ENCODE assay signal across 8 mouse cellular contexts in the genomic region with DNA sequence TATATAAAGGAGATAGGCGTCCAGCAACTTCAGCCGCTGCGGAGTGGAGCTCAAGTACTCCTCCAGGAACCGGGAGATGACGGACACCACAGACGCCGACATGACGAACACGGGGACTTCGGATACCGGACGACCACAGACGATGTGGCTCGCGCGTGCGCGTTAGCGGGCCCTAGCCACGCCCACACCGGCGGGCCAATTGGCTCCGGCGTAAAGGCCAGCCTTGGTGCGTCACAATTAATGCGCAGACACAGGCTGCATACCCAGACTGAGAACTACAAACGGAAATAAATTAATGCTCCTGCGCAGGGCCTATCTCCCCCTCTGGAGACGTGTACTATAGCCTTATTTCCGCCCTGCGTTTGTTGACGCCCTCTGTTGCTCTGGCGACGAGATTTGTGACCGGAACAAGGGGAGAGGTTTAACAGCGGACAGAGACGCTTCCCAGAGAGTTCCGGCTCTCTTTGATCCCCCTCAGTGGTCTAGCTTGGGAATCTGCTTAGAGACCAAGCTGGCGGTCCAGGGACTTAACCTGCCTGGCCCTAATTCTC. TPM values are rescaled to one million over a fixed set of nuclear protein-coding genes. Genes with fewer than 3 reads are reported as not detected.
A peak's percentile ranks its signal among the peaks of the same experiment; 100 is the strongest.
DNase-seq lines count a peak whose midpoint lies in the region; ATAC-seq and TF ChIP-seq lines count a peak whose summit lies in the region.

Gene Dad1, minus strand, starts transcription at position 364 of the 551 bp plus-strand sequence.
Gene Abhd4, plus strand, starts transcription at position 448 of the 551 bp plus-strand sequence.

- H3K9me3 ChIP-seq in CH12.LX (replicated peaks; ENCODE audit: low read length): no peaks in the 10 kb centered on the region
- no peaks in the 10 kb centered on the region for H3K9me3 ChIP-seq in forebrain, embryonic 11.5 days (ENCODE audit: control insufficient read depth, low read length)
- no peaks in the 10 kb centered on the region for H3K9me3 ChIP-seq in heart, embryonic 16.5 days (replicated peaks; ENCODE audit: control insufficient read depth, low read length)
- H3K9me3 ChIP-seq in liver, embryonic 15.5 days (replicated peaks): no peaks in the 10 kb centered on the region
- H3K9me3 ChIP-seq in neural tube, embryonic 12.5 days: no peaks in the 10 kb centered on the region

- in situ Hi-C loops in CH12.LX (cut with MboI; ENCODE audit: low pct_ligation_motif_present, low pct_unique_long_range_greater_than_20kb, low sequenced_read_pairs): loop anchor here (10.0 kb wide), 1 partner anchor 91 kb away; no protein-coding TSS in a partner anchor

- peak; percentile 99 for DNase-seq in CH12.LX (ENCODE audit: extremely low read depth)
- DNase-seq in c-Kit-positive CD71-positive TER-119-negative erythroid progenitor cells, embryonic 14.5 days (ENCODE audit: low read depth): peak; percentile 94
- peak; percentile 98 for DNase-seq in forebrain, embryonic 11.5 days (ENCODE audit: low spot score)
- peak; percentile 98 to 99 for DNase-seq in kidney, postnatal 36 days
- DNase-seq in telencephalon, adult 2 months (ENCODE audit: low read depth, low spot score): peak; percentile 99

- peak within 1 kb of the TSS; percentile 75 to 92 (median 85) for H3K4me3 ChIP-seq in CH12.LX (replicated peaks in 1 of 3; ENCODE audit: low read depth in 2 of 3, low read length in 2 of 3, poor library complexity in 1 of 3)
- peak within 1 kb of the TSS; percentile 60 for H3K4me3 ChIP-seq in forebrain, embryonic 11.5 days (ENCODE audit: low read depth, low read length)
- peak within 1 kb of the TSS; percentile 72 for H3K4me3 ChIP-seq in heart, embryonic 16.5 days (ENCODE audit: low read length)
- H3K4me3 ChIP-seq in liver, embryonic 15.5 days (replicated peaks): peak within 1 kb of the TSS; percentile 91
- H3K4me3 ChIP-seq in neural tube, embryonic 12.5 days: peak within 1 kb of the TSS; percentile 62

- peak within 1 kb of the TSS; percentile 100 for H3K4me2 ChIP-seq in CH12.LX (ENCODE audit: insufficient read depth, low read depth, poor library complexity, severe bottlenecking)
- peak within 1 kb of the TSS; percentile 70 for H3K4me2 ChIP-seq in forebrain, embryonic 11.5 days (ENCODE audit: low read depth, low read length, severe bottlenecking)
- peak within 1 kb of the TSS; percentile 82 for H3K4me2 ChIP-seq in heart, embryonic 16.5 days (ENCODE audit: low read depth, low read length)
- peak within 1 kb of the TSS; percentile 86 for H3K4me2 ChIP-seq in liver, embryonic 15.5 days
- H3K4me2 ChIP-seq in neural tube, embryonic 12.5 days (replicated peaks): peak within 1 kb of the TSS; percentile 68

- TF ChIP-seq CTCF in CH12.LX (conservative IDR thresholded peaks at IDR 0.05 in 1 of 2, IDR thresholded peaks at IDR 0.05 in 1 of 2; ENCODE audit: low read depth in 2 of 2, low read length in 2 of 2): no peak

- no peak for TF ChIP-seq RAD21 in CH12.LX (IDR thresholded peaks at IDR 0.05; ENCODE audit: low read depth, low read length)

- peaks cover 7 to 26% of the 10 kb centered on the region in 2 experiments for H3K36me3 ChIP-seq in CH12.LX (replicated peaks in 1 of 2; ENCODE audit: control insufficient read depth in 1 of 2, insufficient read depth in 1 of 2, low read length in 1 of 2)
- no peaks in the 10 kb centered on the region; the same call in 1 of the 2 replicates for H3K36me3 ChIP-seq in forebrain, embryonic 11.5 days (ENCODE audit: control insufficient read depth, insufficient read depth, low read length)
- H3K36me3 ChIP-seq in heart, embryonic 16.5 days (ENCODE audit: control insufficient read depth, insufficient read depth): no peaks in the 10 kb centered on the region
- H3K36me3 ChIP-seq in liver, embryonic 15.5 days (replicated peaks): no peaks in the 10 kb centered on the region
- H3K36me3 ChIP-seq in neural tube, embryonic 12.5 days: peaks cover 4% of the 10 kb centered on the region; the same call in 1 of the 2 replicates

- TF ChIP-seq EP300 in CH12.LX (IDR thresholded peaks at IDR 0.05; ENCODE audit: low read length): no peak

- under 1% methylated on average over 39 of the region's 39 CpGs for WGBS in forebrain, embryonic 11.5 days
- under 1% methylated on average over 39 of the region's 39 CpGs for WGBS in heart, embryonic 16.5 days
- under 1% methylated on average over 39 of the region's 39 CpGs for WGBS in liver, embryonic 15.5 days (ENCODE audit: insufficient replicate concordance)
- WGBS in neural tube, embryonic 12.5 days: under 1% methylated on average over 39 of the region's 39 CpGs

- peak within 1 kb of the TSS; percentile 92 for H3K9ac ChIP-seq in CH12.LX (ENCODE audit: insufficient read depth, low read depth)
- H3K9ac ChIP-seq in forebrain, embryonic 11.5 days (ENCODE audit: low read length): peak within 1 kb of the TSS; percentile 61
- H3K9ac ChIP-seq in heart, embryonic 16.5 days (ENCODE audit: low read length): peak within 1 kb of the TSS; percentile 88
- peak within 1 kb of the TSS; percentile 87 for H3K9ac ChIP-seq in liver, embryonic 15.5 days
- H3K9ac ChIP-seq in neural tube, embryonic 12.5 days: peak within 1 kb of the TSS; percentile 70

- H3K79me2 ChIP-seq in CH12.LX (replicated peaks; ENCODE audit: control insufficient read depth, extremely low read depth, insufficient read depth, poor library complexity, severe bottlenecking): peaks cover 34% of the 10 kb centered on the region

- TF ChIP-seq POLR2A in CH12.LX (IDR thresholded peaks at IDR 0.05; ENCODE audit: low read depth, low read length): peak; percentile 96

- peak within 1 kb of the TSS; percentile 22; the same call in 1 of the 2 replicates for H3K27ac ChIP-seq in CH12.LX (ENCODE audit: insufficient read depth, low read depth)
- peak within 1 kb of the TSS; percentile 47; the same call in 1 of the 2 replicates for H3K27ac ChIP-seq in forebrain, embryonic 11.5 days (ENCODE audit: low read depth, low read length)
- peak within 1 kb of the TSS; percentile 95 for H3K27ac ChIP-seq in heart, embryonic 16.5 days (ENCODE audit: low read length)
- peak within 1 kb of the TSS; percentile 97 for H3K27ac ChIP-seq in liver, embryonic 15.5 days (replicated peaks)
- peak within 1 kb of the TSS; percentile 72 for H3K27ac ChIP-seq in neural tube, embryonic 12.5 days

- ATAC-seq in forebrain, embryonic 11.5 days (replicated peaks; ENCODE audit: low FRiP score): peak; percentile 99
- ATAC-seq in heart, embryonic 16.5 days (replicated peaks; ENCODE audit: extremely low read depth, insufficient read depth, low FRiP score): peak; percentile 100
- peak; percentile 100 for ATAC-seq in liver, embryonic 15.5 days (ENCODE audit: insufficient read depth)
- ATAC-seq in neural tube, embryonic 12.5 days (ENCODE audit: low FRiP score, low read depth): peak; percentile 100

- dilution Hi-C loops in CH12.LX (cut with MboI; ENCODE audit: extremely low pct_ligation_motif_present, extremely low pct_unique_long_range_greater_than_20kb, low sequenced_read_pairs): no loop called here

- H3K4me1 ChIP-seq in CH12.LX (ENCODE audit: control insufficient read depth in 1 of 2, insufficient read depth in 2 of 2): peaks cover 11 to 48% of the 10 kb centered on the region in 2 experiments; a peak in 3 of 4 replicates
- peaks cover 3% of the 10 kb centered on the region; the same call in 1 of the 2 replicates for H3K4me1 ChIP-seq in forebrain, embryonic 11.5 days (replicated peaks; ENCODE audit: control insufficient read depth, insufficient read depth, low read length)
- peaks cover 37% of the 10 kb centered on the region for H3K4me1 ChIP-seq in heart, embryonic 16.5 days (ENCODE audit: control insufficient read depth, insufficient read depth, low read length)
- peaks cover 63% of the 10 kb centered on the region for H3K4me1 ChIP-seq in liver, embryonic 15.5 days (replicated peaks)
- peaks cover 35% of the 10 kb centered on the region for H3K4me1 ChIP-seq in neural tube, embryonic 12.5 days

- H3K27me3 ChIP-seq in CH12.LX (replicated peaks): no peaks in the 10 kb centered on the region
- no peaks in the 10 kb centered on the region for H3K27me3 ChIP-seq in forebrain, embryonic 11.5 days (ENCODE audit: control insufficient read depth, insufficient read depth, low read length)
- H3K27me3 ChIP-seq in heart, embryonic 16.5 days (ENCODE audit: control insufficient read depth, insufficient read depth, low read length): no peaks in the 10 kb centered on the region
- H3K27me3 ChIP-seq in liver, embryonic 15.5 days: no peaks in the 10 kb centered on the region
- H3K27me3 ChIP-seq in neural tube, embryonic 12.5 days (replicated peaks): 0 out of 2 replicates have a peak, but pooled peaks cover 3% of the 10 kb centered on the region

TF ChIP-seq in CH12.LX, 34 proteins besides CTCF, POLR2A, EP300 and RAD21 (continues in another document):
- TF ChIP-seq MXI1 (IDR thresholded peaks at IDR 0.05; ENCODE audit: low read depth, low read length): peak; percentile 94
- no peak for TF ChIP-seq UBTF (IDR thresholded peaks at IDR 0.05; ENCODE audit: low read depth, low read length)
- TF ChIP-seq MAZ (IDR thresholded peaks at IDR 0.05; ENCODE audit: low read depth, low read length): peak; percentile 24; the same call in 1 of the 2 replicates
- TF ChIP-seq RCOR1 (conservative IDR thresholded peaks at IDR 0.05; ENCODE audit: low read depth, low read length): no peak
- TF ChIP-seq BHLHE40 (IDR thresholded peaks at IDR 0.05; ENCODE audit: low read depth, low read length): 0 out of 2 replicates have a peak, but pooled peaks have one; percentile 4
- peak; percentile 99 for TF ChIP-seq SIN3A (IDR thresholded peaks at IDR 0.05; ENCODE audit: low read length)
- peak; percentile 37; the same call in 1 of the 2 replicates for TF ChIP-seq MAX (IDR thresholded peaks at IDR 0.05; ENCODE audit: low read length)
- TF ChIP-seq MYC (IDR thresholded peaks at IDR 0.05; ENCODE audit: low read depth, low read length): no peak; the same call in 1 of the 2 replicates

RNA-seq across cellular contexts. Expression of gene Dad1, which starts in this region (rescaled TPM):
- 161 and 196 TPM in 2 replicates for total RNA-seq in CH12.LX (2012; rRNA removed)
- total RNA-seq in CH12.LX (2014; rRNA removed): 192 and 279 TPM in 2 replicates
- polyA plus RNA-seq in CH12.LX (2012; ENCODE audit: insufficient read length, low read depth): 213 and 287 TPM in 2 replicates
- polyA plus RNA-seq in forebrain, embryonic 11.5 days (2014; fragmentation: Nextera tagmentation; extraction: Ambion mirVana): 233 and 240 TPM in 2 replicates
- polyA plus RNA-seq in heart, embryonic 16.5 days (2015; fragmentation: Nextera tagmentation; extraction: Ambion mirVana): 349 and 394 TPM in 2 replicates
- polyA plus RNA-seq in liver, embryonic 15.5 days (2015; fragmentation: Nextera tagmentation; extraction: Ambion mirVana): 202 and 204 TPM in 2 replicates
- polyA plus RNA-seq in neural tube, embryonic 12.5 days (2016; fragmentation: Nextera tagmentation; extraction: Ambion mirVana): 270 and 281 TPM in 2 replicates

RNA-seq across cellular contexts. Expression of gene Abhd4, which starts in this region (rescaled TPM):
- total RNA-seq in CH12.LX (2012; rRNA removed) (13.4 and 19.8 TPM in 2 replicates), CH12.LX (2014; rRNA removed) (13.4 and 15.9 TPM in 2 replicates)
- 22.0 and 23.0 TPM in 2 replicates for polyA plus RNA-seq in CH12.LX (2012; ENCODE audit: insufficient read length, low read depth)
- 50.9 and 53.5 TPM in 2 replicates for polyA plus RNA-seq in forebrain, embryonic 11.5 days (2014; fragmentation: Nextera tagmentation; extraction: Ambion mirVana)
- polyA plus RNA-seq in heart, embryonic 16.5 days (2015; fragmentation: Nextera tagmentation; extraction: Ambion mirVana): 115 and 119 TPM in 2 replicates
- 19.0 and 21.4 TPM in 2 replicates for polyA plus RNA-seq in liver, embryonic 15.5 days (2015; fragmentation: Nextera tagmentation; extraction: Ambion mirVana)
- polyA plus RNA-seq in neural tube, embryonic 12.5 days (2016; fragmentation: Nextera tagmentation; extraction: Ambion mirVana): 45.1 and 48.7 TPM in 2 replicates

Comparison
In these comparisons a context has a peak if more than half of its experiments do, and no peak if none do; other contexts are left out.
1. Peak in every context shown above with its lines: DNase-seq, ATAC-seq, H3K4me3 ChIP-seq and H3K27ac ChIP-seq.
2. H3K27ac ChIP-seq: peak in every context shown above with its lines; median percentile 97 in liver, embryonic 15.5 days; 95 in heart, embryonic 16.5 days; 72 in neural tube, embryonic 12.5 days; 47 in forebrain, embryonic 11.5 days; 22 in CH12.LX.